Comparison of ENCODE assay signal across 9 mouse cellular contexts in the genomic region with DNA sequence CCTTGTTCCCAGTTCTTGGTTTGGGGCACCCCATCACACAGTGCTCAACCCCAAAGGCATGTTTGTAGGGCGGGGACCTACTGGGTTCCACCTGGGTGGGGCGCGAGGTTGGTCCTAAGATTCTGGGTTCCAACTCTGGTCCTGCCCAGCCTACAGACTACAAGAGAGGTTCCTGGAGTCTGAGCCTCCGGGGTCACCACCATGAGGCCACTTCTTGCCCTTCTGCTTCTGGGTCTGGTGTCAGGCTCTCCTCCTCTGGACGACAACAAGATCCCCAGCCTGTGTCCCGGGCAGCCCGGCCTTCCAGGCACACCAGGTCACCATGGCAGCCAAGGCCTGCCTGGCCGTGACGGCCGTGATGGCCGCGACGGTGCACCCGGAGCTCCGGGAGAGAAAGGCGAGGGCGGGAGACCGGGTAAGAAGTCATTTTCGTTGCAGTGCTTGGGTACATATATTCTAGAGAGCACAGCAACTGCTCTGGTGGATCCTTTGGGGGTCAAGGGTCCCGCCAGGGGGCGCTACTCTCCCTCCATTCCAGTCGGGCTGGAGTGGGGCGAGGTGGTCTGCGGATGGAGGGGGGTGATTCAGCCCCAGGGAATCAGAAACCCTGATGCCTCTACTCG. TPM values are rescaled to one million over a fixed set of nuclear protein-coding genes. Genes with fewer than 3 reads are reported as not detected.
DNase-seq lines count a peak whose midpoint lies in the region; ATAC-seq lines count a peak whose summit lies in the region.
"Had no signal": no experiment of that assay in that cellular context is flagged by ENCODE, and none has a peak within 500 bp of the region (broad histone marks: within the 10 kb centered on the region; RNA-seq: fewer than 3 reads in every experiment).

No protein-coding gene starts in this region.

- peak overlapping the region; percentile 23 for H3K4me3 ChIP-seq in kidney, embryonic 15.5 days (replicated peaks)
- H3K4me3 ChIP-seq in forebrain, embryonic 11.5 days (ENCODE audit: low read depth, low read length), result no peak overlapping the region
- H3K4me3 ChIP-seq in midbrain, embryonic 13.5 days (replicated peaks), result peak overlapping the region; percentile 21

- no peak; the same call in none of the 2 replicates for ATAC-seq in kidney, embryonic 15.5 days (replicated peaks; ENCODE audit: low FRiP score)
- no peak for ATAC-seq in forebrain, embryonic 11.5 days (replicated peaks; ENCODE audit: low FRiP score)
- peak; percentile 34 for ATAC-seq in midbrain, embryonic 13.5 days
- no peak for ATAC-seq in granulocyte monocyte progenitor cell, adult 5-6 weeks (replicated peaks; ENCODE audit: poor library complexity, severe bottlenecking)
- ATAC-seq: Patski had no signal

- no peaks in the 10 kb centered on the region for H3K27me3 ChIP-seq in kidney, embryonic 15.5 days
- H3K27me3 ChIP-seq in forebrain, embryonic 11.5 days (ENCODE audit: control insufficient read depth, insufficient read depth, low read length), result no peaks in the 10 kb centered on the region
- H3K27me3 ChIP-seq in midbrain, embryonic 13.5 days, result no peaks in the 10 kb centered on the region
- H3K27me3 ChIP-seq: Patski had no signal

- peak overlapping the region; percentile 55 for H3K4me2 ChIP-seq in kidney, embryonic 15.5 days
- H3K4me2 ChIP-seq in forebrain, embryonic 11.5 days (ENCODE audit: low read depth, low read length, severe bottlenecking), result peak overlapping the region; percentile 18; the same call in 1 of the 2 replicates
- peak overlapping the region; percentile 44 for H3K4me2 ChIP-seq in midbrain, embryonic 13.5 days (replicated peaks)

- peak overlapping the region; percentile 86 for H3K27ac ChIP-seq in kidney, embryonic 15.5 days
- H3K27ac ChIP-seq in forebrain, embryonic 11.5 days (ENCODE audit: low read depth, low read length), result no peak overlapping the region
- H3K27ac ChIP-seq in midbrain, embryonic 13.5 days, result peak overlapping the region; percentile 51; the same call in 1 of the 2 replicates

- peaks cover 63% of the 10 kb centered on the region for H3K4me1 ChIP-seq in kidney, embryonic 15.5 days
- peaks cover 25% of the 10 kb centered on the region for H3K4me1 ChIP-seq in forebrain, embryonic 11.5 days (replicated peaks; ENCODE audit: control insufficient read depth, insufficient read depth, low read length)
- H3K4me1 ChIP-seq in midbrain, embryonic 13.5 days (replicated peaks), result peaks cover 61% of the 10 kb centered on the region

- peak overlapping the region; percentile 22; the same call in 1 of the 2 replicates for H3K9ac ChIP-seq in kidney, embryonic 15.5 days
- peak overlapping the region; percentile 0; the same call in 1 of the 2 replicates for H3K9ac ChIP-seq in forebrain, embryonic 11.5 days (ENCODE audit: low read length)
- H3K9ac ChIP-seq in midbrain, embryonic 13.5 days (replicated peaks), result peak overlapping the region; percentile 54

- no peak for DNase-seq in kidney, postnatal 14 days
- DNase-seq in adrenal gland, adult (ENCODE audit: inconsistent age in 2 of 2, low spot score in 1 of 2), result peak; percentile 77 to 90
- DNase-seq in forebrain, embryonic 11.5 days (ENCODE audit: low spot score), result peak; percentile 82
- DNase-seq in induced T-regulatory cell, adult 2 months (ENCODE audit: low read depth), result peak; percentile 15
- DNase-seq in thymus, postnatal 0 days (ENCODE audit: low spot score), result no peak

- H3K9me3 ChIP-seq in kidney, embryonic 15.5 days (replicated peaks), result no peaks in the 10 kb centered on the region
- no peaks in the 10 kb centered on the region for H3K9me3 ChIP-seq in forebrain, embryonic 11.5 days (ENCODE audit: control insufficient read depth, low read length)
- no peaks in the 10 kb centered on the region for H3K9me3 ChIP-seq in midbrain, embryonic 13.5 days

- 32% methylated on average over 25 of the region's 25 CpGs for whole genome bisulfite sequencing in kidney, embryonic 15.5 days
- 31% methylated on average over 25 of the region's 25 CpGs for WGBS in forebrain, embryonic 11.5 days
- 26% methylated on average over 25 of the region's 25 CpGs for WGBS in midbrain, embryonic 13.5 days

- peaks cover 36% of the 10 kb centered on the region for H3K36me3 ChIP-seq in kidney, embryonic 15.5 days
- H3K36me3 ChIP-seq in forebrain, embryonic 11.5 days (ENCODE audit: control insufficient read depth, insufficient read depth, low read length), result no peaks in the 10 kb centered on the region; the same call in 1 of the 2 replicates
- peaks cover 5% of the 10 kb centered on the region; the same call in 1 of the 2 replicates for H3K36me3 ChIP-seq in midbrain, embryonic 13.5 days

RNA-seq across cellular contexts. Expression of gene C1qtnf5, which starts 0.6 kb away (rescaled TPM):
- polyA plus RNA-seq in kidney, embryonic 15.5 days (2015; fragmentation: Nextera tagmentation; extraction: Ambion mirVana), result 4.5 and 5.2 TPM in 2 replicates
- 0.47 and 0.79 TPM in 2 replicates for polyA plus RNA-seq in forebrain, embryonic 11.5 days (2014; fragmentation: Nextera tagmentation; extraction: Ambion mirVana)
- polyA plus RNA-seq in midbrain, embryonic 13.5 days (2015; fragmentation: Nextera tagmentation; extraction: Ambion mirVana), result 1.9 and 2.5 TPM in 2 replicates
- not detected in 2 replicates for total RNA-seq in granulocyte monocyte progenitor cell, adult 5-6 weeks (2014; fragmentation: Nextera tagmentation)
- total RNA-seq in granulocyte monocyte progenitor cell, adult 5-6 weeks (2017), result not detected in 2 replicates
- 1.2 and 2.0 TPM in 2 replicates for polyA plus RNA-seq in thymus, postnatal 0 days (2015; fragmentation: Nextera tagmentation; extraction: Ambion mirVana)

RNA-seq across cellular contexts. Expression of gene Gm49380, which starts 5.6 kb away (rescaled TPM):
- 0.17 and 0.21 TPM in 2 replicates for polyA plus RNA-seq in kidney, embryonic 15.5 days (2015; fragmentation: Nextera tagmentation; extraction: Ambion mirVana)
- 0.97 TPM in 1 of 2 replicates, not detected in the other for polyA plus RNA-seq in forebrain, embryonic 11.5 days (2014; fragmentation: Nextera tagmentation; extraction: Ambion mirVana)
- 0.24 and 0.36 TPM in 2 replicates for polyA plus RNA-seq in midbrain, embryonic 13.5 days (2015; fragmentation: Nextera tagmentation; extraction: Ambion mirVana)
- not detected in 2 replicates for total RNA-seq in granulocyte monocyte progenitor cell, adult 5-6 weeks (2014; fragmentation: Nextera tagmentation)
- not detected in 2 replicates for total RNA-seq in granulocyte monocyte progenitor cell, adult 5-6 weeks (2017)
- 0.05 and 0.10 TPM in 2 replicates for polyA plus RNA-seq in thymus, postnatal 0 days (2015; fragmentation: Nextera tagmentation; extraction: Ambion mirVana)

RNA-seq across cellular contexts. Expression of gene Rnf26, which starts 5.6 kb away (rescaled TPM):
- 70.9 and 78.3 TPM in 2 replicates for polyA plus RNA-seq in kidney, embryonic 15.5 days (2015; fragmentation: Nextera tagmentation; extraction: Ambion mirVana)
- 82.3 and 85.2 TPM in 2 replicates for polyA plus RNA-seq in forebrain, embryonic 11.5 days (2014; fragmentation: Nextera tagmentation; extraction: Ambion mirVana)
- 29.9 and 32.7 TPM in 2 replicates for polyA plus RNA-seq in midbrain, embryonic 13.5 days (2015; fragmentation: Nextera tagmentation; extraction: Ambion mirVana)
- total RNA-seq in granulocyte monocyte progenitor cell, adult 5-6 weeks (2014; fragmentation: Nextera tagmentation), result 44.9 and 55.6 TPM in 2 replicates
- total RNA-seq in granulocyte monocyte progenitor cell, adult 5-6 weeks (2017), result 17.8 and 19.3 TPM in 2 replicates
- polyA plus RNA-seq in thymus, postnatal 0 days (2015; fragmentation: Nextera tagmentation; extraction: Ambion mirVana), result 52.3 and 53.4 TPM in 2 replicates

RNA-seq across cellular contexts. Expression of gene Mfrp, which starts 6.1 kb away (rescaled TPM):
- polyA plus RNA-seq in kidney, embryonic 15.5 days (2015; fragmentation: Nextera tagmentation; extraction: Ambion mirVana), result 0.13 TPM in 1 of 2 replicates, not detected in the other
- 0.11 TPM in 1 of 2 replicates, not detected in the other for polyA plus RNA-seq in forebrain, embryonic 11.5 days (2014; fragmentation: Nextera tagmentation; extraction: Ambion mirVana)
- polyA plus RNA-seq in midbrain, embryonic 13.5 days (2015; fragmentation: Nextera tagmentation; extraction: Ambion mirVana), result 0.16 TPM in 1 of 2 replicates, not detected in the other
- total RNA-seq in granulocyte monocyte progenitor cell, adult 5-6 weeks (2014; fragmentation: Nextera tagmentation), result not detected in 2 replicates
- 0.15 TPM in 1 of 2 replicates, not detected in the other for total RNA-seq in granulocyte monocyte progenitor cell, adult 5-6 weeks (2017)
- polyA plus RNA-seq in thymus, postnatal 0 days (2015; fragmentation: Nextera tagmentation; extraction: Ambion mirVana), result not detected in 2 replicates

RNA-seq across cellular contexts. Expression of gene Mcam, which starts 26.6 kb away (rescaled TPM):
- 44.2 and 47.0 TPM in 2 replicates for polyA plus RNA-seq in kidney, embryonic 15.5 days (2015; fragmentation: Nextera tagmentation; extraction: Ambion mirVana)
- 12.9 and 14.8 TPM in 2 replicates for polyA plus RNA-seq in forebrain, embryonic 11.5 days (2014; fragmentation: Nextera tagmentation; extraction: Ambion mirVana)
- 11.6 and 13.7 TPM in 2 replicates for polyA plus RNA-seq in midbrain, embryonic 13.5 days (2015; fragmentation: Nextera tagmentation; extraction: Ambion mirVana)
- total RNA-seq in granulocyte monocyte progenitor cell, adult 5-6 weeks (2014; fragmentation: Nextera tagmentation), result not detected in 2 replicates
- total RNA-seq in granulocyte monocyte progenitor cell, adult 5-6 weeks (2017), result 0.47 and 1.7 TPM in 2 replicates
- polyA plus RNA-seq in thymus, postnatal 0 days (2015; fragmentation: Nextera tagmentation; extraction: Ambion mirVana), result 6.9 and 7.9 TPM in 2 replicates

Comparison
In these comparisons a context has a peak if more than half of its experiments do, and no peak if none do; other contexts are left out.
1. H3K9ac ChIP-seq: peak in every context shown above with its lines; median percentile 54 in midbrain, embryonic 13.5 days; 22 in kidney, embryonic 15.5 days; 0 in forebrain, embryonic 11.5 days.
2. DNase-seq: peak in adrenal gland, adult (2 of 2), forebrain, embryonic 11.5 days (single experiment) and induced T-regulatory cell, adult 2 months (single experiment); none in kidney, postnatal 14 days (single experiment) and thymus, postnatal 0 days (single experiment).
3. Peak in every context shown above with its lines, with median percentiles within 50 percentile points of each other: H3K4me2 ChIP-seq.